Mouse (Mus musculus): ENCODE data around the gene Shb.

DNA sequence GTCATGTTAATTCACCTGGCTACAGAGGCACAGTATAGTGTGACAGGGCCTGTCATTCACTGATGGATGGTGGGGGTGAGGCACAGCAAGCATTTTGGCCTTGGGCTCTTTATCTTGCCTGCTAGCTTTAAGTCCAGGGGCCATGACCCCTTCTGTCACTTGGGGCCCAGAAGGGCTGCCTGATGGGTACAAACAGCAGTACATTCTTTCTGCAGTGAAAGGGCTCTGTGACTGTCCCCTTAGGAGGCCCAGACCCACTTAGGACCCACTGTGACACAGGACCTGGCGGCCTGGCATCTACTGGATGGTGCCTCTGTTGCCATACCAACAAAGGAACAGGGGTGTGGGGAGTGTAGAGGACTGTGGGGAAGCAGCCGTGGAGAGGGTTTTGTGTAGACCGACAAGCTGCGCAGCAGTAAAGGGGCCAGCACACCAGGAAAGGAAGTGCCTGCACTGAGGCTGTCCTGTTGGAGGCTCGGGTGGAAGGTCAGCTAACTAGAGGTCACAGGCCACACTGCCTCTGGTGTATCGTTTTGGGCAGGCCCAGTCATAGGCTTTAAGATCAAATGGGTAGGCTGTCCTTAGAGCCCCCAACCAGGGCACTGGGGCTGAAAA, 38.4 kb downstream of the Shb start:
- TF ChIP-seq CTCF (IDR thresholded peaks at IDR 0.05; ENCODE audit: insufficient read depth, low read depth, low read length), result no peak
- no peak for TF ChIP-seq POLR2A (IDR thresholded peaks at IDR 0.05; ENCODE audit: insufficient read depth, low read depth, low read length)
